Comparison of ENCODE assay signal across 16 mouse cellular contexts in genomic region chr11:87002078-87002829, GRCm38 (mm10). TPM values are rescaled to one million over a fixed set of nuclear protein-coding genes. Genes with fewer than 3 reads are reported as not detected.
DNase-seq lines count a peak whose midpoint lies in the region; ATAC-seq and TF ChIP-seq lines count a peak whose summit lies in the region.
"Had no signal": no experiment of that assay in that cellular context is flagged by ENCODE, and none has a peak within 500 bp of the region (broad histone marks: within the 10 kb centered on the region; RNA-seq: fewer than 3 reads in every experiment).

No protein-coding gene starts in this region.

- no peaks in the 10 kb centered on the region for H3K9me3 ChIP-seq in MEL (replicated peaks; ENCODE audit: insufficient read depth, low read length)
- H3K9me3 ChIP-seq in hindbrain, embryonic 12.5 days (replicated peaks), result no peaks in the 10 kb centered on the region
- H3K9me3 ChIP-seq: embryonic facial prominence, embryonic 12.5 days had no signal

- peak; percentile 67 to 82 for TF ChIP-seq EP300 in MEL (IDR thresholded peaks at IDR 0.05; ENCODE audit: low read depth in 1 of 2, low read length in 2 of 2)

- WGBS in hindbrain, embryonic 12.5 days, result 85% methylated on average over 10 of the region's 10 CpGs

- H3K36me3 ChIP-seq in MEL (ENCODE audit: control insufficient read depth in 1 of 2, insufficient read depth in 2 of 2, low read length in 2 of 2), result peaks cover 0 to 11% of the 10 kb centered on the region in 2 experiments; a peak in 2 of 4 replicates
- H3K36me3 ChIP-seq in hindbrain, embryonic 12.5 days, result no peaks in the 10 kb centered on the region
- H3K36me3 ChIP-seq: embryonic facial prominence, embryonic 12.5 days had no signal

- no peak for TF ChIP-seq POLR2A in MEL (IDR thresholded peaks at IDR 0.05; ENCODE audit: control insufficient read depth in 1 of 2, insufficient read depth in 1 of 2, low read depth in 1 of 2, low read length in 2 of 2, poor library complexity in 1 of 2)

- ATAC-seq in hindbrain, embryonic 12.5 days (ENCODE audit: low FRiP score), result no peak
- no peak for ATAC-seq in activated CD4-positive, CD25-positive, alpha-beta regulatory T cell, adult 4 months

- H3K79me2 ChIP-seq in MEL (ENCODE audit: control insufficient read depth, insufficient read depth, low read length, poor library complexity), result no peaks in the 10 kb centered on the region

- TF ChIP-seq CTCF in gastrocnemius, adult 2 months (IDR thresholded peaks at IDR 0.05), result no peak
- TF ChIP-seq CTCF in layer of hippocampus, adult 2 months (conservative IDR thresholded peaks at IDR 0.05), result no peak
- no peak for TF ChIP-seq CTCF in MEL (IDR thresholded peaks at IDR 0.05 in 2 of 3, conservative IDR thresholded peaks at IDR 0.05 in 1 of 3; ENCODE audit: control insufficient read depth in 1 of 3, insufficient read depth in 1 of 3, low read depth in 2 of 3, low read length in 3 of 3, poor library complexity in 1 of 3, severe bottlenecking in 1 of 3)

- H3K9ac ChIP-seq in MEL (ENCODE audit: control insufficient read depth, low read depth, low read length, poor library complexity, severe bottlenecking), result no peak overlapping the region
- H3K9ac ChIP-seq in hindbrain, embryonic 12.5 days, result no peak overlapping the region
- H3K9ac ChIP-seq: embryonic facial prominence, embryonic 12.5 days had no signal

- no peak for TF ChIP-seq RAD21 in MEL (IDR thresholded peaks at IDR 0.05; ENCODE audit: low read depth, low read length)

- no peaks in the 10 kb centered on the region for H3K27me3 ChIP-seq in MEL (ENCODE audit: control insufficient read depth in 1 of 2, insufficient read depth in 2 of 2, low read length in 2 of 2)
- H3K27me3 ChIP-seq in hindbrain, embryonic 12.5 days, result no peaks in the 10 kb centered on the region
- H3K27me3 ChIP-seq: embryonic facial prominence, embryonic 12.5 days had no signal

- H3K4me1 ChIP-seq in MEL (ENCODE audit: control insufficient read depth in 1 of 2, insufficient read depth in 2 of 2, low read length in 2 of 2), result peaks cover 5 to 18% of the 10 kb centered on the region in 2 experiments
- H3K4me1 ChIP-seq in hindbrain, embryonic 12.5 days, result no peaks in the 10 kb centered on the region
- H3K4me1 ChIP-seq: embryonic facial prominence, embryonic 12.5 days had no signal

- intact Hi-C loops in gastrocnemius, adult 2 months (cut with DNase I), result loop anchor here (10.0 kb wide), 1 partner anchor 437 kb away; no protein-coding TSS in a partner anchor

- no peak overlapping the region for H3K4me2 ChIP-seq in hindbrain, embryonic 12.5 days (replicated peaks)
- H3K4me2 ChIP-seq: embryonic facial prominence, embryonic 12.5 days; liver, embryonic 11.5 days had no signal

- peak; percentile 34 for DNase-seq in gastrocnemius, adult 2 months
- no peak for DNase-seq in gastrocnemius, postnatal 4 days (ENCODE audit: low spot score in 2 of 2)
- peak in 1 of 2 experiments; percentile 53 for DNase-seq in layer of hippocampus, adult 2 months (ENCODE audit: low spot score in 2 of 2)
- DNase-seq in layer of hippocampus, postnatal 25 days (ENCODE audit: extremely low spot score in 1 of 2, low spot score in 1 of 2), result no peak
- peak; percentile 61 for DNase-seq in MEL (ENCODE audit: low read depth, low spot score)
- DNase-seq in lung, postnatal 10 days, result peak; percentile 70
- DNase-seq: adrenal gland, adult 8-10 months; cerebellum, postnatal 25 days; kidney, adult 11 months; kidney, postnatal 14 days; retina, postnatal 1 day had no signal

- no peak overlapping the region for H3K4me3 ChIP-seq in gastrocnemius, adult 2 months
- no peak overlapping the region for H3K4me3 ChIP-seq in layer of hippocampus, adult 2 months
- H3K4me3 ChIP-seq in MEL (ENCODE audit: control insufficient read depth in 1 of 2, insufficient read depth in 1 of 2, low read depth in 2 of 2, low read length in 2 of 2), result no peak overlapping the region
- no peak overlapping the region for H3K4me3 ChIP-seq in hindbrain, embryonic 12.5 days
- H3K4me3 ChIP-seq: embryonic facial prominence, embryonic 12.5 days had no signal

- no peak overlapping the region for H3K27ac ChIP-seq in gastrocnemius, adult 2 months
- peak overlapping the region; percentile 79 for H3K27ac ChIP-seq in layer of hippocampus, adult 2 months
- H3K27ac ChIP-seq in MEL (ENCODE audit: control insufficient read depth, low read depth, low read length), result no peak overlapping the region
- H3K27ac ChIP-seq in hindbrain, embryonic 12.5 days, result no peak overlapping the region
- H3K27ac ChIP-seq: embryonic facial prominence, embryonic 12.5 days; macrophage had no signal

TF ChIP-seq in MEL, 35 proteins besides CTCF, POLR2A, EP300 and RAD21:
- no peak for TF ChIP-seq NRF1 (IDR thresholded peaks at IDR 0.05; ENCODE audit: insufficient read depth, low read depth, low read length, poor library complexity, severe bottlenecking)
- TF ChIP-seq ZMIZ1 (IDR thresholded peaks at IDR 0.05; ENCODE audit: low read depth, low read length), result no peak
- no peak for TF ChIP-seq ELF1 (IDR thresholded peaks at IDR 0.05; ENCODE audit: low read depth, low read length)
- peak; percentile 92 for TF ChIP-seq TCF12 (IDR thresholded peaks at IDR 0.05; ENCODE audit: low read depth, low read length)
- no peak for TF ChIP-seq POLR2AphosphoS2 (IDR thresholded peaks at IDR 0.05; ENCODE audit: low read length)
- TF ChIP-seq MAX (IDR thresholded peaks at IDR 0.05; ENCODE audit: low read length), result no peak
- no peak for TF ChIP-seq HCFC1 (IDR thresholded peaks at IDR 0.05; ENCODE audit: low read depth, low read length)
- peak; percentile 98 for TF ChIP-seq ETS1 (IDR thresholded peaks at IDR 0.05; ENCODE audit: low read depth, low read length)
- TF ChIP-seq JUND (IDR thresholded peaks at IDR 0.05; ENCODE audit: low read depth, low read length), result no peak
- peak; percentile 44; the same call in 1 of the 2 replicates for TF ChIP-seq KAT2A (conservative IDR thresholded peaks at IDR 0.05; ENCODE audit: low read depth, low read length)
- 0 out of 2 replicates have a peak, but pooled peaks have one; percentile 12 for TF ChIP-seq BHLHE40 (IDR thresholded peaks at IDR 0.05; ENCODE audit: borderline replicate concordance, low read depth, low read length)
- TF ChIP-seq MAFK (IDR thresholded peaks at IDR 0.05; ENCODE audit: borderline replicate concordance, low read depth, low read length), result peak; percentile 49
- no peak for TF ChIP-seq ZNF384 (IDR thresholded peaks at IDR 0.05; ENCODE audit: low read depth, low read length)
- peak; percentile 75 for TF ChIP-seq GATA1 (IDR thresholded peaks at IDR 0.05; ENCODE audit: low read depth, low read length)
- TF ChIP-seq POLR2AphosphoS5 (IDR thresholded peaks at IDR 0.05; ENCODE audit: borderline replicate concordance, low read depth, low read length), result no peak
- peak; percentile 59; the same call in 1 of the 2 replicates for TF ChIP-seq RCOR1 (IDR thresholded peaks at IDR 0.05; ENCODE audit: low read depth, low read length)
- TF ChIP-seq USF1 (IDR thresholded peaks at IDR 0.05; ENCODE audit: low read depth, low read length), result no peak
- peak; percentile 61 for TF ChIP-seq MXI1 (IDR thresholded peaks at IDR 0.05; ENCODE audit: low read depth, low read length)
TF ChIP-seq in MEL: peak in this region for 8.

RNA-seq across cellular contexts. Expression of gene Ypel2, which starts 8.7 kb away (rescaled TPM):
- 10 to 100 TPM in 1 of 2 experiments, 1 to 10 TPM in 1; 4.5 to 11.6 TPM for total RNA-seq in gastrocnemius, adult 2 months (2021)
- total RNA-seq in gastrocnemius, postnatal 4 days (2021), result 10 to 100 TPM; 12.5 to 13.0 TPM
- total RNA-seq in layer of hippocampus, adult 2 months (2021), result 10 to 100 TPM; 23.3 to 23.6 TPM
- total RNA-seq in layer of hippocampus, postnatal 25 days (2021), result 10 to 100 TPM; 23.5 to 28.0 TPM
- total RNA-seq in MEL (2012; rRNA removed), result 0.23 and 0.33 TPM in 2 replicates
- polyA plus RNA-seq in MEL (2012; ENCODE audit: insufficient read depth in 1 of 2, insufficient read length in 2 of 2, low read depth in 1 of 2, low replicate concordance in 2 of 2, missing spikeins in 1 of 2), result under 1 TPM in 1 of 2 experiments, not detected in 1; 0.52 TPM
- polyA plus RNA-seq in hindbrain, embryonic 12.5 days (2016; fragmentation: Nextera tagmentation; extraction: Ambion mirVana), result 9.6 TPM in 2 replicates
- 1 to 10 TPM; 5.0 to 8.5 TPM for polyA plus RNA-seq in activated CD4-positive, CD25-positive, alpha-beta regulatory T cell, adult 4 months (2017; shearing (Covaris generic))

Comparison
In these comparisons a context has a peak if more than half of its experiments do, and no peak if none do; other contexts are left out.
1. DNase-seq: peak in gastrocnemius, adult 2 months (single experiment), MEL (single experiment) and lung, postnatal 10 days (single experiment); none in gastrocnemius, postnatal 4 days (0 of 2) and layer of hippocampus, postnatal 25 days (0 of 2).